Mouse (Mus musculus) gastrocnemius, adult 18-20 months (tissue): ENCODE results near the gene Capn9. TPM values are rescaled to one million over a fixed set of nuclear protein-coding genes. Genes with fewer than 3 reads are reported as not detected.
A peak's percentile ranks its signal among the peaks of the same experiment; 100 is the strongest.

Experiments used
- DNase-seq: peaks from one replicate; pipeline ENCODE4 v3.0.0; 2021; ENCODE audit warnings: low spot score
- total RNA-seq, 2 experiments: library from RNA; stranded (reverse); gene quantifications; 2 replicates each; pipeline ENCODE4 v1.2.3; 2021

The Capn9 gene
- total RNA-seq, 2 experiments from 2014 or later, result not detected

- DNase-seq, result no peak
Measured at GRCm38 (mm10) chr8:124571732-124572429, 4.0 kb upstream of the Capn9 start.

DNA sequence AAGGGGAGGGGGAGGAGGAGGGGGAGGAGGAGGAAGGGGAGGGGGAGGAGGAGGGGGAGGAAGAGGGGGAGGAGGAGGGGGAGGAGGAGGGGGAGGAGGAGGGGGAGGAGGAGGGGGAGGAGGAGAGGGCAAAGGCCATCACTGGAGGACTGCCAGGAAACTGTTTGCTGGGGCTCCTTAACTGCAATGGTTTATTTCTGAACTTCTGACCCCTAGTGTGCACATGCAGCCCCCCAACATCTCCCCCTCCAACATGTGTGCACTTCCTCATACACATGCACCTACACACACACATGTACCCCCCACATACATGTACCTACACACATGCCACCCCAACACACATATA is 3.5 kb upstream of the Capn9 start:
- DNase-seq, result no peak

GRCm38 (mm10) chr8:124573552-124574340 is 2.2 kb upstream of the Capn9 start:
- peak; percentile 91 for DNase-seq

DNA sequence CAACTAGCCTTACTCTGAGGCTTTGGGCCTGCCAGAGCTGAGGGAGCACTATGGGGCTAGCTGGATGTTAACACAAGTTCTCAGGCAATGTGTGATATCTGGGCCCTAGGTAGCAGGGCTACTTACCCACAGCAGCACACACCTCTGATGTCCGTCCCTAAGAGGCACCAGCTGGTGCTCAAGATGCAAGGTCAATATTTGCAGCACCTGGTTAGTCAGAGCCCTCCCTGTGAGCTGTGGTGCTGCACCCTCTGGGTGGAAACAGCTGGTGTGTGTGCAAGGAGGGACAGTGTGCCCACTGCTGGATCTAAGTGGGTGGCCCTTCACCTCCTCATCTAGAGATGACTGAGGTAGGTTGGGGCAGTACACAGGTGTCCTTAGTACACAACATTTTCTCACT is 840 bp downstream of the Capn9 start:
- no peak for DNase-seq

DNA sequence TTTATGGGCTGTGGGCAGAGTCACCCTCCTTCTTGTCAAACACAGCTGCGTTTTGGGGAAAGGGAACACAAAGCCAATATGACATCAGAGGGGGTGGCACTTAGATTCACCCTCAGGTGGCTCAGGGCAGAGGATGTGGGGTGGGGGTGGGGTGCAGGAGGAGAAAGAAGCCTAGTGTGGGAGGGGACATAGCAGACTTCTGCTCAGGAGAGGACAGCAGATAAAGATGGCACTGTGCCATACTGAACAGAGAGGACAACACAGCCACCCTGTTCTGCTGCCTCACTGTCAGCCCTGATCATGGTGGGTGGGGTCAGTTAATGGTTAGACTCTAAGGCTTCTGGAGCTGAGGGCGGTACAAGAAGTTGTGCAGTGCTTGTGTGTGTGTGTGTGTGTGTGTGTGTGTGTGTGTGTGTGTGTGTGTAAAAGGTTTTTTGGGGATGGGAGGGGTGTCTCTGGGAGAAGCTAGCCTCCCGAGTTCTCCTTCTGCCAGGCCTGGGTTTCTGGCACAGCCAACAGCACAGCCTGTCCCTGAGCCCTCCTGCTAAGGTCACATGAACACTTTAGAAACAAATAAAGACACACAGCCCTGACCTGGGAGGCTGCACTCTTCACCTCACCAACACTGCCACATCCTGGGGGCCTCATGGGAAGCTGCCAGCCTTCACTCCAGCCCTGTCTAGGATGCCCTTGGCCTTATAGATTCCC is 10.0 kb downstream of the Capn9 start:
- DNase-seq, result peak; percentile 58

- DNase-seq, result no peak
Measured at GRCm38 (mm10) chr8:124586556-124586955, 10.6 kb downstream of the Capn9 start.

DNA sequence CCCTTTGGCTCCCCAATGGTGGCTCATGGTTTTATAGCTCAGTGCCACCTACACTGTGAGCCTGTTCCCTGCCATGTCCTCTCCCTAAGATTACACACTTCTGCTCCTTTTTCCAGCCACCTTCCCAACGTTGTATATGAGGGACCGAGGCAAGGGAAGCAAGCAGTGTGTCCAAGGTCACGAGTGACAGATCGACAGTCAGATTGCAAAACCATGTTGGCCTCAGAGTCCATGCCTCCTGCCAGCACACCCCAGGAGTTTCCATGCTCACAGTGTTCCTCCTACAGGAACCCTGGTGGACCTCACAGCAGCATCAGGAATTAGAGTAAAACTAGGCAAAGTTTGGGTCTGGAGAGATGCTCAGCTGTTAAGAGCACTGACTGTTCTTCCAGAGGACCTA is 13.5 kb downstream of the Capn9 start:
- peak; percentile 34 for DNase-seq

DNA sequence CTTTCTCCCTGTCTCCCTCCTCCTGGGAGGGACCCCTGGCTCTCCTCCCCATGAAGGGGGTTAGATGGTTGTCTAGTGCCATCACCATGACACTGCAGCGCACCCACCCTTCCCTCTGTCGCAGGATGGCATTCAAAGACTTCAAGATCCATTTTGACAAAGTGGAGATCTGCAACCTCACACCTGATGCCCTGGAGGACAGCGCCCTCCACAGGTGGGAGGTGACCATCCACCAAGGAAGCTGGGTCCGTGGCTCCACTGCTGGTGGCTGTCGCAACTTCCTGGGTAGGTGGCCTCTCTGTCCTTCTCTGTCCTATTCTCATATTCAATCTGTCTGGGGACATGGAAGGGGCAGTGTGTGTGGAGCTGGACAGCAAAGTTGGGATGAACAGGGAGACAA is 28.2 kb downstream of the Capn9 start:
- no peak for DNase-seq

GRCm38 (mm10) chr8:124608239-124608971 is 32.5 kb downstream of the Capn9 start:
- DNase-seq, result no peak

- no peak for DNase-seq
Measured at GRCm38 (mm10) chr8:124608972-124609353, 33.1 kb downstream of the Capn9 start.

DNA sequence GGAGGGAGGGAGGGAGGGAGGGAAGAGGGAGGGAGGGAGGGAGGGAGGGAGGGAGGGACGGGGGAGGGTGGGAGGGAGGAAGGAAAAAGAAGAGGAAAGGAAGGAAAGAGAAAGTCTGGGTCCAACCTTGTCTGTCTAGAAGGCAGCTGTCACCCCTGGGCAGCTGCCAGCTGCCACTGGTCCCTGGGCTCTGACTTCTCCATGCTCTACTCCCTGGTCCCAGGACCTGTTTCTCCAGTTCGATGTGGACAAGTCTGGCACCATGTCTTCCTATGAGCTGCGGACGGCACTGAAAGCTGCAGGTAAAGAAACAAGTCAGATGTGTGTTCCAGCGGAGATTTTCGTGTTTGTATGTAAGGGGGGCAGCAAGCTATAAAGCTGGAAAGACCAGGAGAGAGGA is 38.4 kb downstream of the Capn9 start:
- no peak for DNase-seq

- DNase-seq, result peak; percentile 84
Measured at GRCm38 (mm10) chr8:124617266-124617869, 41.5 kb downstream of the Capn9 start.

- DNase-seq, result no peak
Measured at GRCm38 (mm10) chr8:124618252-124618651, 42.3 kb downstream of the Capn9 start.

- no peak for DNase-seq
Measured at GRCm38 (mm10) chr8:124621255-124621654, 45.3 kb downstream of the Capn9 start.

DNA sequence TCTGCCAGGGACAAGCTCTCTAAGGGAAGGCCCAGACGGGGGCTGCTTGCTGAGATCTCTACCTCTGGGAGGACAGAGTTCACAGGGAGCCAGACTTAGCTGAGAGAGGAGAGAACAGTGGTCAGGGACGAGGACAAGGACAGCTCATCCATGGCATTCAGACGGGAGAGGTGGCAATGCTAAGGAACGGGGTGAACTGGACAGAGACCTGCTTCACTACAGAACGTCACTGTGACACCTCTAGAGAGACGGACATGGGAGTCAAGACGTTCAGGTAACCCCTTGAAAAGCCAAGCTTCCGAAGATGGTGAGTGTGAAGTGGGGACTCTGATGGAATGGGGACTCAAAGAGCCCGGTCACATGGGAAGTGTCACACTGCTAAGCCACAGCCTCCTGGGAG is 50.3 kb downstream of the Capn9 start:
- DNase-seq, result no peak

GRCm38 (mm10) chr8:124630489-124630888 is 54.6 kb downstream of the Capn9 start:
- peak; percentile 43 for DNase-seq

DNA sequence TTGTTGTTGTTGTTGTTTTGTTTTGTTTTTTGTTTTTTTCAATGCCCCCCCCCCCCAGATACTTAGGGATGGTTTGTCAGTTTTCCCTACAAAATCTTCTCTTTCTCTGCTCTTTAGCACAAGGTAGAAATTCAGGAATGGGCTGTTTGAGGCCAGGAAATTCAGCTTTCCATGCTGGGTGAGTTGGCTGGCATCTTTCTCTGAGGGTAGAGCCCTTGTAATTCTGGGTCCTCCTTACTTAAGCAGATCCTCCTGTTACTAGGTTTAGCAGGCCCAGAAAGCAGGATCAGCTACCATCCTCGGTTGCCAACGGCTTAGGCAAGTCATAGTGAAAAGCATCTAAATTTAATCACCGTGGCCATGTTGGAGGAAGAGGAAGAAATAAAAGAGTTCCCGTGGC is 55.0 kb downstream of the Capn9 start:
- peak; percentile 26 for DNase-seq

DNA sequence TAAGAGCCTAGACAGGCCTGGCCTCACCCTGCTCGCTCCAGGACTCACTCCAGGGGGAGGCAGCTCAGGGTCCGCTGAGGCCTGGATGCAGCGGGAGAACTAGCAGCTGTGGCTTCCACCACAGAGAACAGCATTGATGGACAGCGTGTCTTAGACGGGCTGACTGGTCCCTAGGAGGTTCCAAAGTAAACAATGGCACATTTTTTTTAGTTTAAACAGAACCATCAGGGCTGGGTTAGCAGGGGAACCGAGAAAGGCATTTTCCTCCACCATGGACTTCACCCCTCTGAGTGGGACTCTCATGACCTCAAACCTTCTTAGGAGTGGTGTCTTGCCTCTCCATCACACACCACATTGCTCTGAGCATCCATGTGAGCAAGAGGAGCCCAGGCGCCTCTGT is 56.1 kb downstream of the Capn9 start:
- no peak for DNase-seq

GRCm38 (mm10) chr8:124633001-124633703 is 57.2 kb downstream of the Capn9 start:
- DNase-seq, result peak; percentile 60

DNA sequence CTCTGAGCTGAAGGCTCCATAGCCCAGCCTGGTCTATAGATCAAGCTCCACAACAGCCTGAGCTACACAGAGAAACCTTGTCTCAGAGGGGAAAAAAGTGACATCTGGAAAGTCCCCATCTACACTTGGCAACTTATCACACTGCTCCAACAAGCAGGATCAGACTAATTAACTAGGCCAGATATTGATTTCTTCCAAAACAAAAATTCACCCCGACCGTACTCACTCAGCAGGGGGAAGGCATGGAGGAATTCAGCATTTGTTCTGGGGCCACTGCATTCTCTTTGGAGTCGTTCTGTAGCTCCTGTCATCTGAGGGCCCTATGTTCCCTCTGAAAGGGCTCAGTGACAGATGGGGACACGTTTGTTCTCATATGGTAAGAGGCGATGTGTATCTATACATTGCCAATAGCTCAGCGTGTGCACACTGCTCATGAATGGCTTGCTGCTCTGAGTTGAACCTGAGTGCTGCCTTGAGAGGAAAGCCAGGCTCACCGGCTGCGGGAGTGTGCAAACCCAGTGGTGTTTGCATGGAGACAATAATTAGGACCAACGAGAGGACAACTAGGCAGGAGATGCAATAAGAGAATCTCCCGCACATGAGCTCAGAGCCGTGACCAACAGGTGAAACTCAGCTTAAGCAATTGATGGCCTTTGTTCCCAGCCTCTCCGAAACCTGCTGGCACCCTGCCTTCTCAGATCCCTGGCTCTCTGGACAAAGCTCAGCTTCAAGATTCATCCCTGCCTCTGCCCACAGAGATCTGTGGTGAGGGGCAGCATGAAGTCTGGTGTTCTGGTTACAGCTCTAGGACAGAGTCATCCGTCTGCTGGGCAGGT is 58.7 kb downstream of the Capn9 start:
- DNase-seq, result no peak
